Mouse (Mus musculus): ENCODE measurements at regions not wholly inside any gene's neighbourhood (a gene's known extent, or its start where the extent isn't known, plus 50 kb on each side); places are given as distances from the start of the nearest gene placed in this dataset.
A peak's percentile ranks its signal among the peaks of the same experiment; 100 is the strongest.

- Histone ChIP-seq H3K79me2 (ENCODE audit: control insufficient read depth, insufficient read depth) (no peaks in the 10 kb centered on the region), H3ac (ENCODE audit: control insufficient read depth, insufficient read length) (no peak overlapping the region), H3K27me3 (ENCODE audit: control insufficient read depth, insufficient read depth, insufficient read length) (no peaks in the 10 kb centered on the region), H3K4me3 (no peak overlapping the region), H3K4me2 (ENCODE audit: low read depth) (peak overlapping the region; percentile 45), H3K36me3 (ENCODE audit: control insufficient read depth, insufficient read depth) (no peaks in the 10 kb centered on the region)
- TF ChIP-seq SRF (IDR thresholded peaks at IDR 0.05; ENCODE audit: control insufficient read depth, insufficient read length, low read depth): no peak
- TF ChIP-seq TCF3 (IDR thresholded peaks at IDR 0.05; ENCODE audit: insufficient read length, low read depth): no peak
- no peak for TF ChIP-seq MYOG (IDR thresholded peaks at IDR 0.05; ENCODE audit: control insufficient read depth in 1 of 3, insufficient read depth in 1 of 3, insufficient read length in 2 of 3, low read depth in 2 of 3)
- no peak for TF ChIP-seq E2F4 (IDR thresholded peaks at IDR 0.05; ENCODE audit: insufficient read depth)
- TF ChIP-seq POLR2A (IDR thresholded peaks at IDR 0.05; ENCODE audit: insufficient read length, low read depth): no peak
- TF ChIP-seq MAX (IDR thresholded peaks at IDR 0.05; ENCODE audit: low read depth): no peak
- TF ChIP-seq MYOD1 (IDR thresholded peaks at IDR 0.05; ENCODE audit: control insufficient read depth in 1 of 3, insufficient read length in 2 of 3, low read depth in 2 of 3): peak in 1 of 3 experiments; percentile 37
- peak; percentile 23 for TF ChIP-seq TCF12 (IDR thresholded peaks at IDR 0.05; ENCODE audit: insufficient read depth, poor library complexity, severe bottlenecking)
These were observed 131.3 kb upstream of the Phactr1 start for GRCm38 (mm10) chr13:42549021-42549559.

GRCm38 (mm10) chr13:42554961-42555360 is 125.5 kb upstream of the Phactr1 start:
- Histone ChIP-seq H3K4me3 (no peak overlapping the region), H3K36me3 (ENCODE audit: control insufficient read depth, insufficient read depth) (no peaks in the 10 kb centered on the region), H3K79me2 (ENCODE audit: control insufficient read depth, insufficient read depth) (no peaks in the 10 kb centered on the region), H3K27me3 (ENCODE audit: control insufficient read depth, insufficient read depth, insufficient read length) (no peaks in the 10 kb centered on the region), H3K4me2 (ENCODE audit: low read depth) (no peak overlapping the region), H3ac (ENCODE audit: control insufficient read depth, insufficient read length) (no peak overlapping the region)
- TF ChIP-seq POLR2A (IDR thresholded peaks at IDR 0.05; ENCODE audit: insufficient read length, low read depth): no peak
- no peak for TF ChIP-seq TCF3 (IDR thresholded peaks at IDR 0.05; ENCODE audit: insufficient read length, low read depth)
- TF ChIP-seq CEBPB (IDR thresholded peaks at IDR 0.05; ENCODE audit: insufficient read depth, poor library complexity, severe bottlenecking): peak; percentile 84
- no peak for TF ChIP-seq POLR2AphosphoS2 (IDR thresholded peaks at IDR 0.05; ENCODE audit: insufficient read length, low read depth)
- TF ChIP-seq TCF12 (IDR thresholded peaks at IDR 0.05; ENCODE audit: insufficient read depth, poor library complexity, severe bottlenecking): no peak

- no peaks in the 10 kb centered on the region for H3K79me2 ChIP-seq (ENCODE audit: control insufficient read depth, insufficient read depth)
- H3ac ChIP-seq (ENCODE audit: control insufficient read depth, insufficient read length): no peak overlapping the region
- H3K4me3 ChIP-seq: no peak overlapping the region
- H3K27me3 ChIP-seq (ENCODE audit: control insufficient read depth, insufficient read depth, insufficient read length): no peaks in the 10 kb centered on the region
- no peak overlapping the region for H3K4me2 ChIP-seq (ENCODE audit: low read depth)
- H3K36me3 ChIP-seq (ENCODE audit: control insufficient read depth, insufficient read depth): no peaks in the 10 kb centered on the region
- TF ChIP-seq REST (IDR thresholded peaks at IDR 0.05; ENCODE audit: insufficient read depth, insufficient read length): no peak
These were observed 121.9 kb upstream of the Phactr1 start for GRCm38 (mm10) chr13:42558526-42558925.

GRCm38 (mm10) chr13:42561446-42561845 is 119.0 kb upstream of the Phactr1 start:
- H3K27me3 ChIP-seq (ENCODE audit: control insufficient read depth, insufficient read depth, insufficient read length): no peaks in the 10 kb centered on the region
- TF ChIP-seq REST (IDR thresholded peaks at IDR 0.05; ENCODE audit: insufficient read depth, insufficient read length) (no peak), MYOG (IDR thresholded peaks at IDR 0.05; ENCODE audit: control insufficient read depth in 1 of 3, insufficient read depth in 1 of 3, insufficient read length in 2 of 3, low read depth in 2 of 3) (no peak), TCF3 (IDR thresholded peaks at IDR 0.05; ENCODE audit: insufficient read length, low read depth) (no peak), CEBPB (IDR thresholded peaks at IDR 0.05; ENCODE audit: insufficient read depth, poor library complexity, severe bottlenecking) (no peak), TCF12 (IDR thresholded peaks at IDR 0.05; ENCODE audit: insufficient read depth, poor library complexity, severe bottlenecking) (no peak), POLR2AphosphoS2 (IDR thresholded peaks at IDR 0.05; ENCODE audit: insufficient read length, low read depth) (no peak), POLR2A (IDR thresholded peaks at IDR 0.05; ENCODE audit: insufficient read length, low read depth) (no peak), MYOD1 (IDR thresholded peaks at IDR 0.05; ENCODE audit: control insufficient read depth in 1 of 3, insufficient read length in 2 of 3, low read depth in 2 of 3) (no peak), USF1 (IDR thresholded peaks at IDR 0.05; ENCODE audit: low read depth) (peak; percentile 15)
- no peaks in the 10 kb centered on the region for H3K79me2 ChIP-seq (ENCODE audit: control insufficient read depth, insufficient read depth)
- H3ac ChIP-seq (ENCODE audit: control insufficient read depth, insufficient read length): no peak overlapping the region
- H3K4me3 ChIP-seq: no peak overlapping the region
- H3K36me3 ChIP-seq (ENCODE audit: control insufficient read depth, insufficient read depth): no peaks in the 10 kb centered on the region
- H3K4me2 ChIP-seq (ENCODE audit: low read depth): no peak overlapping the region

- Histone ChIP-seq H3ac (ENCODE audit: control insufficient read depth, insufficient read length) (no peak overlapping the region), H3K4me3 (no peak overlapping the region), H3K4me2 (ENCODE audit: low read depth) (no peak overlapping the region), H3K27me3 (ENCODE audit: control insufficient read depth, insufficient read depth, insufficient read length) (no peaks in the 10 kb centered on the region), H3K36me3 (ENCODE audit: control insufficient read depth, insufficient read depth) (no peaks in the 10 kb centered on the region), H3K79me2 (ENCODE audit: control insufficient read depth, insufficient read depth) (no peaks in the 10 kb centered on the region)
- TF ChIP-seq E2F4 (IDR thresholded peaks at IDR 0.05; ENCODE audit: insufficient read depth): no peak
- no peak for TF ChIP-seq POLR2AphosphoS2 (IDR thresholded peaks at IDR 0.05; ENCODE audit: insufficient read length, low read depth)
- TF ChIP-seq REST (IDR thresholded peaks at IDR 0.05; ENCODE audit: insufficient read depth, insufficient read length): no peak
- no peak for TF ChIP-seq MYOG (IDR thresholded peaks at IDR 0.05; ENCODE audit: control insufficient read depth in 1 of 3, insufficient read depth in 1 of 3, insufficient read length in 2 of 3, low read depth in 2 of 3)
- TF ChIP-seq SRF (IDR thresholded peaks at IDR 0.05; ENCODE audit: control insufficient read depth, insufficient read length, low read depth): no peak
- TF ChIP-seq TCF3 (IDR thresholded peaks at IDR 0.05; ENCODE audit: insufficient read length, low read depth): no peak
- TF ChIP-seq TCF12 (IDR thresholded peaks at IDR 0.05; ENCODE audit: insufficient read depth, poor library complexity, severe bottlenecking): no peak
- no peak for TF ChIP-seq MAX (IDR thresholded peaks at IDR 0.05; ENCODE audit: low read depth)
- no peak for TF ChIP-seq MYOD1 (IDR thresholded peaks at IDR 0.05; ENCODE audit: control insufficient read depth in 1 of 3, insufficient read length in 2 of 3, low read depth in 2 of 3)
- no peak for TF ChIP-seq USF1 (IDR thresholded peaks at IDR 0.05; ENCODE audit: low read depth)
- no peak for TF ChIP-seq CEBPB (IDR thresholded peaks at IDR 0.05; ENCODE audit: insufficient read depth, poor library complexity, severe bottlenecking)
- TF ChIP-seq POLR2A (IDR thresholded peaks at IDR 0.05; ENCODE audit: insufficient read length, low read depth): no peak
These were observed 114.9 kb upstream of the Phactr1 start for GRCm38 (mm10) chr13:42565291-42566058.
